Mouse (Mus musculus): Measurements from ENCODE around the gene Slc41a2.

DNA sequence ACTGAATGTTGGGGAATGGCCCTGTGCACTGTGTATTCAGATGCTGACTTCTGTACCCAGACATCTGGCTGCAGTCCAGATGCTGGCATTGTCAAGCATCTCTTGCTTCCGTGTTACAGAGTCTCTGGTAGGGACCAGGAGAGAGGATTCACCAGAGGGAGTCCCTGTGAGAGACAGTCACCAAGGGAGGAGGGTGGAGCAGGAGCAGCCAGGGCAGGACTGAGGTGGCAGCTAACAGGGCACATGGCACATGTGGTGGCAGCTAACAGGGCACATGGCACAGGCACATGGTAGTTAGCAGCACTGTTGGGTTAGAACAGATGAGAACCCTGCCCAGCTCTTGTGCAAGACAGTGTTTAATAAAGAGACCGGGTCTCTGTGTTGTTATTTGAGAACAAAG is 73.6 kb downstream of the Slc41a2 start:
- TF ChIP-seq POLR2A (IDR thresholded peaks at IDR 0.05; ENCODE audit: low read depth, low read length) (no peak), CTCF (IDR thresholded peaks at IDR 0.05; ENCODE audit: extremely low read depth, insufficient read length, insufficient replicate concordance, low read depth, low read length) (no peak)

Data from small intestine, adult 2 months (tissue).